Mouse (Mus musculus): ENCODE measurements around the gene Zfp184. TPM values are rescaled to one million over a fixed set of nuclear protein-coding genes. Genes with fewer than 3 reads are reported as not detected.
A peak's percentile ranks its signal among the peaks of the same experiment; 100 is the strongest.

Gene Zfp184
- polyA plus RNA-seq, 2 experiments = 8.3 to 12.7 TPM

- H3K9me3 ChIP-seq (ENCODE audit: control insufficient read depth, low read length) = no peaks in the 10 kb centered on the region
Observed at GRCm38 (mm10) chr13:21974221-21974725, 29.4 kb downstream of the Zfp184 start.

GRCm38 (mm10) chr13:21974726-21975473 lies 30.0 kb downstream of the Zfp184 start:
- no peaks in the 10 kb centered on the region for H3K27me3 ChIP-seq (ENCODE audit: control insufficient read depth, insufficient read depth, low read length)
- WGBS = 5% methylated on average over 20 of the region's 20 CpGs
- H3K9me3 ChIP-seq (ENCODE audit: control insufficient read depth, low read length) = no peaks in the 10 kb centered on the region
- H3K4me1 ChIP-seq (ENCODE audit: control insufficient read depth, insufficient read depth, low read length) = no peaks in the 10 kb centered on the region
- peak overlapping the region; percentile 97 for H3K27ac ChIP-seq (replicated peaks; ENCODE audit: low read depth, low read length)
- H3K4me2 ChIP-seq (replicated peaks; ENCODE audit: low read depth, low read length, severe bottlenecking) = peak overlapping the region; percentile 42
- no peaks in the 10 kb centered on the region for H3K36me3 ChIP-seq (ENCODE audit: control insufficient read depth, insufficient read depth, low read length)
- ATAC-seq (ENCODE audit: low FRiP score, low read depth) (peak; percentile 94), DNase-seq (ENCODE audit: low spot score) (peak; percentile 88)
- peak overlapping the region; percentile 67 for H3K4me3 ChIP-seq (replicated peaks; ENCODE audit: low read length)
- TF ChIP-seq POLR2A (IDR thresholded peaks at IDR 0.05; ENCODE audit: borderline replicate concordance, extremely low read depth, insufficient read depth, insufficient read length) = no peak
- H3K9ac ChIP-seq (ENCODE audit: low read depth, low read length, severe bottlenecking) = peak overlapping the region; percentile 89

More at GRCm38 (mm10) chr13:21974221-21974725, 29.4 kb downstream of the Zfp184 start:
- Histone ChIP-seq H3K36me3 (ENCODE audit: control insufficient read depth, insufficient read depth, low read length) (no peaks in the 10 kb centered on the region), H3K4me3 (replicated peaks; ENCODE audit: low read length) (peak overlapping the region; percentile 67), H3K27ac (replicated peaks; ENCODE audit: low read depth, low read length) (peak overlapping the region; percentile 97), H3K4me1 (ENCODE audit: control insufficient read depth, insufficient read depth, low read length) (no peaks in the 10 kb centered on the region), H3K4me2 (replicated peaks; ENCODE audit: low read depth, low read length, severe bottlenecking) (peak overlapping the region; percentile 42), H3K27me3 (ENCODE audit: control insufficient read depth, insufficient read depth, low read length) (no peaks in the 10 kb centered on the region), H3K9ac (ENCODE audit: low read depth, low read length, severe bottlenecking) (peak overlapping the region; percentile 89)
- peak; percentile 85 for ATAC-seq (ENCODE audit: low FRiP score, low read depth)
- TF ChIP-seq POLR2A (IDR thresholded peaks at IDR 0.05; ENCODE audit: borderline replicate concordance, extremely low read depth, insufficient read depth, insufficient read length) = no peak
- WGBS = under 1% methylated on average over 23 of the region's 23 CpGs
- DNase-seq (ENCODE audit: low spot score) = peak; percentile 80

DNA sequence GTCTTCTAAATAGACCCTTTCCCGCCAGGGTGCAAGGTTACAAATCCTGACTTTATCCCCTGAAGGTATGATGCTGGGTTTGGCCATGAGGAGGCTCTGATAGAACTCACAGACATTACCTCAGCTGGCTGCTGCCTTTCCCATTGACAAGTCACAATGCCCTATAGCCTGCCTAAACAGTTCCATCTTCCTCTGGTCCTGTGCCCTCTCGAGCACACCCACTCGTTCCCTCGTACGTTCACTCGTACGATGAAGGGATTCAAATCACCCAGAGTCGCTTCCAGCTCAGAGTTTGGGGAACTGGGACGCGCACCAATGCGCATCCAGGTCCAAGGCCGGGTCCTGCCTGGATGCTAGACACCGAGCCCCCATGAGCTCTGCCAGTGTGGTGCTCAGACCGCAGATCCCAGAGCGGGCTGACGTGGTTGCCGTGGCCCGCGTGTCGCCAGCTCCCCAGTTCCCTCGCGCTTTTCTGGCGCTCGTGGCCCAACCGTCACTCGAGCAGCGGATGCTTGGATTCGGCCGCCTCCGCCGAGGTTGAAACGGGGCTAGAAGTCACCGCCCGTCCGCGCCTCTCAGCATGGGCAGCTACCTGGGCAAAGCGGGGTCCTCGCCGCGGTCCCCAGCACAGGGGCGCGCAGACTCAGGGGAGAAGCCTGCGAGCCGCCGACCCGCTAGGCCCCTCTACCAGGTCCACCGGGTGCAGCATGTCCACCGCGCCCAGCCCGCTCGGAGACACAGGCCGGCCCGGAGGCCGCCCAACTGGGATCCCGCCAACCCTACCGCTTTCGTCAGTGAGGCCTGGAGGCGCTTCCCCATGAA lies 36.3 kb downstream of the Zfp184 start, which contains the start of gene Pom121l2:
Gene Pom121l2, plus strand, starts transcription at position 214 of the 822 bp plus-strand sequence.
- peak; percentile 78 for ATAC-seq (ENCODE audit: low FRiP score, low read depth)

GRCm38 (mm10) chr13:21981803-21982193 lies 36.9 kb downstream of the Zfp184 start:
- H3K27ac ChIP-seq (replicated peaks; ENCODE audit: low read depth, low read length) = no peak overlapping the region
- H3K36me3 ChIP-seq (ENCODE audit: control insufficient read depth, insufficient read depth, low read length) = no peaks in the 10 kb centered on the region
- ATAC-seq (ENCODE audit: low FRiP score, low read depth) (no peak), DNase-seq (ENCODE audit: low spot score) (no peak)
- peak overlapping the region; percentile 58 for H3K4me3 ChIP-seq (replicated peaks; ENCODE audit: low read length)
- H3K4me2 ChIP-seq (replicated peaks; ENCODE audit: low read depth, low read length, severe bottlenecking) = peak overlapping the region; percentile 96
- H3K9me3 ChIP-seq (ENCODE audit: control insufficient read depth, low read length) = no peaks in the 10 kb centered on the region
- 3% methylated on average over 17 of the region's 17 CpGs for WGBS
- TF ChIP-seq POLR2A (IDR thresholded peaks at IDR 0.05; ENCODE audit: borderline replicate concordance, extremely low read depth, insufficient read depth, insufficient read length) = no peak
- peaks cover 13% of the 10 kb centered on the region; the same call in 1 of the 2 replicates for H3K27me3 ChIP-seq (ENCODE audit: control insufficient read depth, insufficient read depth, low read length)
- H3K4me1 ChIP-seq (ENCODE audit: control insufficient read depth, insufficient read depth, low read length) = peaks cover 6% of the 10 kb centered on the region; the same call in 1 of the 2 replicates
- peak overlapping the region; percentile 77 for H3K9ac ChIP-seq (ENCODE audit: low read depth, low read length, severe bottlenecking)

More for the DNA sequence above, 36.3 kb downstream of the Zfp184 start, which contains the start of gene Pom121l2:
- Histone ChIP-seq H3K36me3 (ENCODE audit: control insufficient read depth, insufficient read depth, low read length) (no peaks in the 10 kb centered on the region), H3K9ac (ENCODE audit: low read depth, low read length, severe bottlenecking) (peak within 1 kb of the TSS; percentile 77), H3K27ac (replicated peaks; ENCODE audit: low read depth, low read length) (no peak within 1 kb of the TSS), H3K9me3 (ENCODE audit: control insufficient read depth, low read length) (no peaks in the 10 kb centered on the region), H3K4me3 (replicated peaks; ENCODE audit: low read length) (peak within 1 kb of the TSS; percentile 58), H3K4me2 (replicated peaks; ENCODE audit: low read depth, low read length, severe bottlenecking) (peak within 1 kb of the TSS; percentile 96), H3K27me3 (ENCODE audit: control insufficient read depth, insufficient read depth, low read length) (peaks cover 13% of the 10 kb centered on the region; the same call in 1 of the 2 replicates), H3K4me1 (ENCODE audit: control insufficient read depth, insufficient read depth, low read length) (peaks cover 6% of the 10 kb centered on the region; the same call in 1 of the 2 replicates)
- 0 out of 2 replicates have a peak, but pooled peaks have one; percentile 25 for TF ChIP-seq POLR2A (IDR thresholded peaks at IDR 0.05; ENCODE audit: borderline replicate concordance, extremely low read depth, insufficient read depth, insufficient read length)
- peak; percentile 19 for DNase-seq (ENCODE audit: low spot score)
- WGBS = 1% methylated on average over 52 of the region's 58 CpGs

DNA sequence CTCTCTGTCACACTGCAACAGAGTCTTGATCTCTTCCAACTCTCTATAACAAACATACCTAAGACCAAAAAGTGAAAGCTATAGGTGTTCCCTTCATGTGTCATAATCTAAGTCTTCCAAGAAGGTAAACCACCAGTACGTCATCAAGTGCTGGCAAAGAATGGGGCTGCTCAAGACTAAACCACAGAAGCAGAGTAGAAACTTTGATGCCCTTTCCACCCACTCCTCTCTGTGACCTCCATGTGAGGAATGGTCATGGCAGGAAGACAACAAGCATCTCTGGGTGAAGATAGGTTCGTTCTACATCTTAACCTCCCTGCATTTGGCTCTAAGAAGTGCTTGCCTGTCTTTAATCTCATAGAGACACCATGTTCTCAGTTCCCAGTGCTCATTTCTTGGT lies 39.6 kb downstream of the Zfp184 start:
- ATAC-seq (ENCODE audit: low FRiP score, low read depth) (no peak), DNase-seq (ENCODE audit: low spot score) (no peak)
- Histone ChIP-seq H3K4me2 (replicated peaks; ENCODE audit: low read depth, low read length, severe bottlenecking) (no peak overlapping the region), H3K4me3 (replicated peaks; ENCODE audit: low read length) (no peak overlapping the region), H3K9me3 (ENCODE audit: control insufficient read depth, low read length) (no peaks in the 10 kb centered on the region), H3K9ac (ENCODE audit: low read depth, low read length, severe bottlenecking) (no peak overlapping the region), H3K27me3 (ENCODE audit: control insufficient read depth, insufficient read depth, low read length) (peaks cover 13% of the 10 kb centered on the region; the same call in 1 of the 2 replicates), H3K27ac (replicated peaks; ENCODE audit: low read depth, low read length) (no peak overlapping the region), H3K4me1 (ENCODE audit: control insufficient read depth, insufficient read depth, low read length) (peaks cover 6% of the 10 kb centered on the region; the same call in 1 of the 2 replicates), H3K36me3 (ENCODE audit: control insufficient read depth, insufficient read depth, low read length) (no peaks in the 10 kb centered on the region)
- 88% methylated on average over 2 of the region's 2 CpGs for WGBS
- TF ChIP-seq POLR2A (IDR thresholded peaks at IDR 0.05; ENCODE audit: borderline replicate concordance, extremely low read depth, insufficient read depth, insufficient read length) = no peak
